Mouse (Mus musculus) C2C12 (cell line): ENCODE measurements around the gene Arhgef3.

ENCODE experiments used
- CEBPB ChIP-seq: IDR thresholded peaks from one replicate; pipeline ENCODE4 v1.6.1; 2011; ENCODE audit warnings: low read depth, mild to moderate bottlenecking, control low read depth, moderate library complexity
- CTCF ChIP-seq: IDR thresholded peaks from one replicate; pipeline ENCODE4 v1.5.1; 2011; ENCODE audit not compliant: control insufficient read depth, insufficient read depth, insufficient read length
- FOSL1 ChIP-seq: IDR thresholded peaks from one replicate; pipeline ENCODE4 v1.8.0; 2011; ENCODE audit warnings: mild to moderate bottlenecking, low read length; ENCODE audit not compliant: poor library complexity, insufficient read depth, severe bottlenecking
- MAX ChIP-seq: IDR thresholded peaks from one replicate; pipeline ENCODE4 v1.6.1; 2011; ENCODE audit warnings: mild to moderate bottlenecking, control low read depth
- USF1 ChIP-seq: IDR thresholded peaks from one replicate; pipeline ENCODE4 v1.6.1; 2011; ENCODE audit warnings: low read depth, mild to moderate bottlenecking, control low read depth, moderate library complexity

DNA sequence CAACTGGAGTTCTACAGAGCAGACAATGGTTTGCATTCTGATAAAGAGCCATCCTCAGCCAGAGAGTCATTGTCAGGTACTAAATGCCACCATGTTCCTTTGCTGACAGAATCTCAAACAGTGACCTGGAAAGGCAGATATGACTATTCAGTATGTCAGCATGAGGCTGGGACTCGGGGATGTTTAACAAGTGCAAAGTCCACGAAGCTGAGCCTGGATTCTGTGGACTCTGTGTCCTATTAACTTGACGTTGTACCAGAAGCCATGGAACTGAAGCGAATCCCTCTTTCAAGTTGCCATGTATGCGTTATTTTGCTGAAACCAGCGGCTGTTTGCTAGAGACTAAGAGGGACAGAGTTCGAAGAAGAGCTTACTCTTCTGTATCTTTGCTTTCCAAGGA lies 181.1 kb downstream of the Arhgef3 start:
- no peak for TF ChIP-seq MAX
- no peak for TF ChIP-seq USF1
- TF ChIP-seq CTCF, result no peak
- TF ChIP-seq CEBPB, result no peak
- no peak for TF ChIP-seq FOSL1
